Mouse (Mus musculus): Measurements from ENCODE around the gene Krt18. TPM values are rescaled to one million over a fixed set of nuclear protein-coding genes. Genes with fewer than 3 reads are reported as not detected.

The Krt18 gene
- polyA plus RNA-seq, 1 experiment from 2014 or later = 184 TPM

DNA sequence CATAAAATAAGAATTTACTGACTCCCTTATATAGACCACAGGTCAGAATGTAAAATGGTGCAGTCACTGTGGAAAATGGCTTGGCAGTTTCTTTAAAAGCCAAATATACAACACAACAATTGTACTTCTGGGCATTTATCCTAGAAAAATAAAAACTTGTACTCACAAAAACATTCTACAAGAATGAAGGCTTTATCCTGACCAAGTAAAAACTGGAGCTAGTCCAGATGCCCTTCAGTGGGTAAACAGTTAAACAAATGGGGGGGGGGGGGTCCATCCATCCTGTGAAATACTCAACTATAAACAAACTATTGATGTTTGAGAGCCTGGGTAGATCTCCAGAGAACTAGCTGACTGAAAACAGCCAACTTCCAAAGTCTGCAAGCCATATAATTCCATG is 21.9 kb downstream of the Krt18 start:
- H3K4me1 ChIP-seq = peaks cover 5% of the 10 kb centered on the region; the same call in 1 of the 2 replicates
- H3K27ac ChIP-seq = no peak overlapping the region
- no peaks in the 10 kb centered on the region for H3K36me3 ChIP-seq
- DNase-seq (ENCODE audit: low spot score) = no peak
- no peaks in the 10 kb centered on the region for H3K27me3 ChIP-seq (ENCODE audit: insufficient read depth, poor library complexity, severe bottlenecking)
- no peaks in the 10 kb centered on the region for H3K9me3 ChIP-seq
- no peak overlapping the region for H3K4me3 ChIP-seq

DNA sequence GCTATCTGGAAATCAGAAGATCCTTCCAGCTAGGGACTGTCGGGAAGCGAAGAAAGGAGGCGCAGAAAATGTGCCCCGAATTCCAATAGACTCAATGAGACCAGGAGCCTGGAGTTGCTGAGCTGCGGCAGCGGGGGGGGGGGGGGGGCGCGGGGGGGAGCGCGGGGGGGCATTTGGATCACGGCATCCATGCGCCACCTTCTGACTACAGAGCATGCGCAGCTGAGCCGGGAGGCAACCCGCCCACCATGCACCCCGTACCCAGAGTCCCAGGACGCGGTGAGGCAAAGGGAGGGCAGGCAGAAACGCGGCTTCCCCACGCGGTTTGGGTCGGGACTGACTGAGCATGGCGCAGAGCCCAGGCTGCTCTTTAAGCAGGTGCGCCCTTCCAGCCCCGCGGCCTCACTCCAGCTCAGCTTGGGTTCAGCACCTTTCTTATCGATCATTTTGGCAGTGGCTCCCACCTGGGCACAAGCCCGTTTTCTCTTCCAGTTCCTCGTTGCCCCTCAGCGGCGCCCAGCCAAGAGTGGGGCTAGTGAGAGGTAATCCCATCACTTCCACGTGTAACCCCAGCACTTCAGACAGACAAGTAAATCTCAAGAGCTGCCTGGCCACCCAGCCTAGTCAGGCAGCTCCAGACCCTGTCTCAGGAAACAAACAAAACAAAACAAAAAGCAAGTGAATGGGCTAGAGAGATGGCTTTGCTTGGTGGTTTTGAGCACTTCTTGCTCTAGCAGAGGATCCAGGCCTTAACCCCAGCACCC is 24.1 kb downstream of the Krt18 start:
- DNase-seq (ENCODE audit: low spot score) = peak; percentile 84
- WGBS = under 1% methylated on average over 31 of the region's 33 CpGs
- H3K27me3 ChIP-seq (ENCODE audit: insufficient read depth, poor library complexity, severe bottlenecking) = no peaks in the 10 kb centered on the region
- H3K4me1 ChIP-seq = peaks cover 5% of the 10 kb centered on the region; the same call in 1 of the 2 replicates
- H3K4me3 ChIP-seq = peak overlapping the region; percentile 69
- H3K9me3 ChIP-seq = no peaks in the 10 kb centered on the region
- H3K27ac ChIP-seq = peak overlapping the region; percentile 88
- H3K36me3 ChIP-seq = no peaks in the 10 kb centered on the region

DNA sequence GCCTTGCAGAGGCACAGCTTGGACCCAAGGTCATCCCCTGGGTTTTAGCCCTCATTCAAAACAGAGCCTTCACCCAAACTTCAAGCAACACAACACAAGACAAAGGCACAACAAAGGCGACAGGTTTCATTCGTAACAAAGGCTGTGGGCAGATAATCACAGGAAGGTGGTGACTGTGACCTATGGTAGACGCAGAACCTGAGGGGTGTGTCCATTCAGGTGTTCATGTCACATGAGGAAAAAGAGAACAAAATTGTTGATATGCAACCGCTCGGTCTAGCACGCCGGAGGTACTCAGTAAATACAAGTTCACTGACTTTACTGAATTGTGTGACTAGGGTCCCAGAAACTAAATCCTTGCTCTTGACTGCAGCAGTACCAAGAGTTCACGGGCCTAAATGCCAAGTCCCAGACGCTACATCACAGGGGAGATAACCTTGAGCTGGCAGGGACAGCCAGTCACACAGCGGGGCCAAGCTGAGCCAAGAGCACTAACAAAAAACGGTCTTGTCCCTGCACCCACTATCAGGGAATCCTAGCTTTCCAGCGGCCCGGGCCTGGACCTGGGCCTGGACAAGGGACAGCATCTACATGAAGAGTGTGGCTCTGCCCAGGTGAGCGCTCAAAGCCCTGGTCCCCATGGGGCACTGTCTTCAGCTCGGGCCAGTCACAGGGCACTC is 28.7 kb downstream of the Krt18 start:
- no peak overlapping the region for H3K27ac ChIP-seq
- no peak overlapping the region for H3K4me3 ChIP-seq
- H3K36me3 ChIP-seq = no peaks in the 10 kb centered on the region
- peaks cover 5% of the 10 kb centered on the region; the same call in 1 of the 2 replicates for H3K4me1 ChIP-seq
- H3K9me3 ChIP-seq = no peaks in the 10 kb centered on the region
- DNase-seq (ENCODE audit: low spot score) = no peak
- WGBS = 85% methylated on average over 15 of the region's 15 CpGs
- no peaks in the 10 kb centered on the region for H3K27me3 ChIP-seq (ENCODE audit: insufficient read depth, poor library complexity, severe bottlenecking)

DNA sequence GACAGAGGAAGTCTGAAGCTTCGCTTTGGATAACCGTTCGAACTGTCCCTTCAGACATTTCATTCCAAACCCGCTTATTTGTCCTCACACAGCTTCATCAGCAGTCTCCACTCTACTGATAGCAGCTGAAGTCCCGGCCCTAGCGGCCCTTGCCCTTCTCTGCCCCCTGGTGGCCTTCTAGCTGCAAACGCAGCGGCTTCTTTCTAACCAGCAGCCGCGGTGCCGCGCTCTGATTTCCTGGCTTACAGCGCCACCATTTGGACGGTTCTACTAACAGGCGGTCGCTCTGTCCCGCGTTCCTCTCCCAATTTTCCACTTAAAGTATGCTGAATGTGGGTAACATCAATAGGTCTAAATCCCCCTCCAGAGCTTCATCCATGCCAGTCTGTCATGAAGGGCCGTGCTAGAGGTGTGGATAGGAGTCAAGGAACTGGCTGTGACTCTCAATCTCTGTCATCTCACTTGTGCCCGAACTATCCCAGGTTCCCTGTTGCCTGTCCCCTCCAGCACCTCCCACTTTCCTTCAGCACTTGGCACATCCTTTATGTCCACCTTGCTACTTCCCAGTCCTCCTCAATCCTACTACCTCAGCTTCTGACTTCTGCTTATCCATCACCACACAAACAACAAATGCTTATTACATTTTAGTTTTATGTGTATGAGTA is 37.8 kb downstream of the Krt18 start:
- 5% methylated on average over 20 of the region's 20 CpGs for WGBS
- H3K9me3 ChIP-seq = no peaks in the 10 kb centered on the region
- peaks cover 34% of the 10 kb centered on the region for H3K4me1 ChIP-seq
- H3K36me3 ChIP-seq = no peaks in the 10 kb centered on the region
- H3K27me3 ChIP-seq (ENCODE audit: insufficient read depth, poor library complexity, severe bottlenecking) = peaks cover 18% of the 10 kb centered on the region; the same call in 1 of the 2 replicates
- no peak overlapping the region for H3K27ac ChIP-seq
- DNase-seq (ENCODE audit: low spot score) = peak; percentile 97
- H3K4me3 ChIP-seq = no peak overlapping the region

DNA sequence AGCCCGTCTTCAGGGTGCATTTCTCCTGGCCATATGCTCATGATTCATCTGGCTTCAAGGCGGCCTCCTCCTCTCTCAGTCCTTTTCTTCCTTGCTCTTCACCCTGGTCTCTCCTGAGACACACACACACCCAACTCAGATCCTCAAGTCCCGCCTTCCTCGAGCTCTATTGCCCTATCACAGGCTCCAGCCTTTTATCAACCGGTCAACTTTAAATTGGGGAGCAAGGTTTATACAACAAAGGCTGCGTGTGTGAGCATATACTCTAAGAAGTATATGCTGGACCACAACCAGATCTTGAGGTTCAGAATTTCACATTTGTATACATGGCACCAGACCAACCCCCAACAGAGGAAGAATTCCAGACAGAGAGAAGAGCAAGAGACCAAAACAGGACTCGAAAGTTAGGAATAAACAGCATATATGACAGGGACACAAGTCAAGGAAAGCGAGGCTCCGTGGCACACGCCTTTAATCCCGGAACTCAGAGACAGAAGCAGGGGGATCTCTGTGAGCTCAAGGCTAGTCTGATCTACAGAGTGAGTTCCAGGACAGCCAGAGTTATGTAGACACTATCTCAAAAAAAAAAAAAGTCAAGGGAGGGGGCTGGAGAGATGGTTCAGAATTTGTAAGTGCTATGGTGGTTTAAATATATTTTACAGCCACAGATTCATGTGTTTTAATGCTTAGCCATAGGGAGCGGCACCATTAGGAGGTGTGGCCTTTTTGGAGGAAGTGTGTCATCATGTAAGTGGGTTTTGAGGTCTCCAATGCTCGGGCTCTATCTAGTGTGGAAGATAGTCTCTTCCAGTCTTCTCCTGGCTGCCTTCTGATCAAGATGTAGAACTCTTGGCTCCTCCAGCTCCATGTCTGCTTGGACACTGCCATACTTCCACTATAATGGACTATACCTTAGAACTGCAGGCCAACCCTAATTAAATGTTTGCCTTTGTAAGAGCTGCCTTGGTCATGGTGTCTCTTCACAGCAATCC is 42.8 kb downstream of the Krt18 start:
- WGBS = 69% methylated on average over 13 of the region's 13 CpGs
- no peaks in the 10 kb centered on the region for H3K9me3 ChIP-seq
- peaks cover 10% of the 10 kb centered on the region for H3K4me1 ChIP-seq
- H3K27ac ChIP-seq = no peak overlapping the region
- no peaks in the 10 kb centered on the region for H3K36me3 ChIP-seq
- peaks cover 18% of the 10 kb centered on the region; the same call in 1 of the 2 replicates for H3K27me3 ChIP-seq (ENCODE audit: insufficient read depth, poor library complexity, severe bottlenecking)
- no peak for DNase-seq (ENCODE audit: low spot score)
- H3K4me3 ChIP-seq = no peak overlapping the region

DNA sequence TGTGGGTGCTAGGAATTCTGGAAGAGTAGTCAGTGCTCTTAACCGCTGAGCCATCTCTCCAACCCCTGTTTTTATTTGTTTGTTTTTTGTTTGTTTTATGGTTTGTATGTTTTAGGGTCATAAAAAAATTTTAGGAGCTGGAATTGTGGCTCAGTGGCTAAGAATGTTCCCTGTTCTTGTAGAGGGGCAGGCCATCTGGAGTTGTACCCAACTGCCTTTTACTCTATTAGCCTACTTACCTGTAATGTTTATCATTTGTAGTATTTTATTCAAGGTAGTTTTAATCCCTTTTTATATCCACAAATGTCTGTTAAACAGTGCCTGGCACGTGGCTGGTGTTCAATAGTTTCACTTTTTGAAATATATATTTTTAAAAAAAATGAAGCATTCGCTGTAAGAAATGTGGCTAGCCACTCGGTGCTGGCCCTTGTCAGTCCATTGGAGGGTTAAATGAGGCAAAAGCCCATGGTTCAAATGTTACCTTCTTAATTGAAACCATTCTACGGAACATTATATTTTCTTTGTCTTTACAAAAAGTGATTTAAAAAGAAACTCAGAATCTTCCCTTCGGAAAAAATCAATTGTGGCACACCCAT is 45.1 kb downstream of the Krt18 start:
- Histone ChIP-seq H3K4me3 (peak overlapping the region; percentile 99), H3K4me1 (peaks cover 14% of the 10 kb centered on the region), H3K27me3 (ENCODE audit: insufficient read depth, poor library complexity, severe bottlenecking) (no peaks in the 10 kb centered on the region), H3K9me3 (no peaks in the 10 kb centered on the region), H3K36me3 (no peaks in the 10 kb centered on the region), H3K27ac (peak overlapping the region; percentile 100; the same call in 1 of the 2 replicates)
- WGBS = 14% methylated on average over 6 of the region's 6 CpGs
- no peak for DNase-seq (ENCODE audit: low spot score)

DNA sequence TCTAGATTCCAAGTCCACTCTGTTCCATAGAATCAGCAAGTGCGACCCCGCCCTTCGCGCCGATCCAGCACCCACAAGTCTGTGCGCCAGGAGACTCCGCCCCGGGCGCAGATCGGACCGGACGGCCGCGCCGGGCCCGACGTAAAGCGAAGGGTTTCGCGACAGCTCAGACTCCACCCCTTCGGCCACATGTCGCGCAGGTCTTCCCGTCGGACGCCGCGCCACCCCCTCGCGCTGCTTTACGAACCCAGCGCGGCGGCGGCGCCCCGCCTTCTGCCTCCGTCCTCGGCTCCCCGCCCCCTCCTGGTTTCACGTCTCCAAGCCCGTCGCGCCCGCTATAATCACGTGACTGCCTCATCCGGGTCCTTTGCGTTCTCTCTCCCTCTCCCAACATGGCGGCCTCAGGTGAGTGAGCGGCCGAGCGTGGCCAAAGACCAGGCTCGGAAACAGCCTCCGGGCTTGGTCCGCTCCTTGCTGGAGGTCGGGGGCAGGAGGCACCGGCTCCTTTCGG is 45.6 kb downstream of the Krt18 start, which contains the start of gene Eif4b:
Eif4b (plus strand) TSS at position 215 of the 511 bp plus-strand sequence.
- H3K9me3 ChIP-seq = no peaks in the 10 kb centered on the region
- H3K27me3 ChIP-seq (ENCODE audit: insufficient read depth, poor library complexity, severe bottlenecking) = no peaks in the 10 kb centered on the region
- 0 out of 2 replicates have a peak, but pooled peaks cover 2% of the 10 kb centered on the region for H3K36me3 ChIP-seq
- DNase-seq (ENCODE audit: low spot score) = peak; percentile 99
- H3K4me3 ChIP-seq = peak within 1 kb of the TSS; percentile 99
- peak within 1 kb of the TSS; percentile 100 for H3K27ac ChIP-seq
- H3K4me1 ChIP-seq = peaks cover 14% of the 10 kb centered on the region
- under 1% methylated on average over 58 of the region's 58 CpGs for WGBS

DNA sequence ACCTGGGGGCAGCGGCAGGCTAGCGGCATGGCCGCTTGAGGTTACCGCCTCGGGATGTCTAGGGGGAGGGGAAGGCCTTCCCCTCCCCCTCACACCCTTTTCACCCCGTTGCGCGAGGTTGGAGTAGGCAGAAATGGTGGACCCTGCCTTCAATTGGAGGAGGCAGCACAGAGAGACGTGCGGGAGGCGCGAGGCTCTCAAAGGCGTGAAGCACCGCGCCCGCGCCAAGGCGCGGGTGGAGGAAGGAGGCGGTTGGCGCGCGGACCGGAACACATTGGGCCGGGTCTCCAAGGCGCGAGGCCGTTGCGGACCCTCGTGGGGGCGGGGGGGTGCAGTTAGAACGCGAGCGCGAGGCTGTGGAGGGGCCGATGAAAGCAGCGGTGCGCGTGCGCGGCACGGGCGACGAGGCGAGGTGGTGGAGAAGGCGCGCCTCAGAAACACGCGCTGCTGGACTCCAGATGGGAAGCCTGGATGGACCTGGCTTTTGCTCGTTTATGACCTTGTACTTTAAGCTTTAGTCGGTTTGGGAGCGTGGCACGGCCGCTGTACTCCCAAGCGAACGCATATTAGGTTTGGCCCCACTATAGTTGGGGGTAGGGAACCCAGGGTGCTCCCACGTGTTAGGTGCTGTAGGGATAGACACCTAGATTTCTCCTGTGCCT is 46.2 kb downstream of the Krt18 start:
- DNase-seq (ENCODE audit: low spot score) = peak; percentile 84
- Histone ChIP-seq H3K27me3 (ENCODE audit: insufficient read depth, poor library complexity, severe bottlenecking) (no peaks in the 10 kb centered on the region), H3K27ac (peak overlapping the region; percentile 100), H3K4me3 (peak overlapping the region; percentile 99), H3K36me3 (peaks cover 6% of the 10 kb centered on the region; the same call in 1 of the 2 replicates), H3K4me1 (peaks cover 16% of the 10 kb centered on the region), H3K9me3 (no peaks in the 10 kb centered on the region)
- under 1% methylated on average over 57 of the region's 57 CpGs for WGBS

DNA sequence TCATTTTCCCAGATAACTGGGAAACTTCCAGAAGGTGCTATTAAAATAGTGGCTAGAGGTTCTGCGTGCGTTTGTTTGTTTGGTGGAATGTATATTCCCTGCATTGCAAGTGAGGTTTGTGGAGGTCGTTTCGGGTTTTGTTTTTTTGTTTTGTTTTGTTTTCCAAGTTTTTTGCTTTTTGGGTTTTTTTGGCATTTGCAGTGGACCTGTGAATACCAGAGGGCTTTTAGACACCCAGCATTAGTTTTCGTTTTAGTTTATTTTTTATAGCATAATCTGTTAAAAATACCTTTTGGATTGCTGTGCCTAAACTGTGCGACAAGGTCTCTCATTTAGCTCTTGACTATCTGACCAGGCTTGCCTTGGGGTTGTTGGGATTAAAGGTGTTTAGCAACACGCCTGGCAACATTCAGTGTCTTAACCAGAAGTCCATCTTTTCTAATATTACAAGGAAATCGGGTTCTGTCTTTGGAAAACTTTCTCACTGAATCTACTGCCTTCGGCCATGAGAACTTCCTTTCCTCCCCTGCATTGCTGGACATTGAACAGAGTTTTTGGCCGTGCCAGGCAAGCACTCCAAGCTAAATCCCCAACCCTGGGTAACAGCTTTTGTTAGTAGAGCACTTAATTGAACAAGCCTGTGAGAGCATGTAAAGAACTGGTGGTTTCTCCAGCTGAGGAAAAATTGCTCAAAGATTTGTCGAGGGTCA is 47.1 kb downstream of the Krt18 start:
- H3K4me3 ChIP-seq = peak overlapping the region; percentile 99
- H3K9me3 ChIP-seq = no peaks in the 10 kb centered on the region
- peak overlapping the region; percentile 100 for H3K27ac ChIP-seq
- H3K36me3 ChIP-seq = peaks cover 8% of the 10 kb centered on the region; the same call in 1 of the 2 replicates
- DNase-seq (ENCODE audit: low spot score) = no peak
- H3K4me1 ChIP-seq = peaks cover 18% of the 10 kb centered on the region
- no peaks in the 10 kb centered on the region for H3K27me3 ChIP-seq (ENCODE audit: insufficient read depth, poor library complexity, severe bottlenecking)
- WGBS = 10% methylated on average over 11 of the region's 11 CpGs

DNA sequence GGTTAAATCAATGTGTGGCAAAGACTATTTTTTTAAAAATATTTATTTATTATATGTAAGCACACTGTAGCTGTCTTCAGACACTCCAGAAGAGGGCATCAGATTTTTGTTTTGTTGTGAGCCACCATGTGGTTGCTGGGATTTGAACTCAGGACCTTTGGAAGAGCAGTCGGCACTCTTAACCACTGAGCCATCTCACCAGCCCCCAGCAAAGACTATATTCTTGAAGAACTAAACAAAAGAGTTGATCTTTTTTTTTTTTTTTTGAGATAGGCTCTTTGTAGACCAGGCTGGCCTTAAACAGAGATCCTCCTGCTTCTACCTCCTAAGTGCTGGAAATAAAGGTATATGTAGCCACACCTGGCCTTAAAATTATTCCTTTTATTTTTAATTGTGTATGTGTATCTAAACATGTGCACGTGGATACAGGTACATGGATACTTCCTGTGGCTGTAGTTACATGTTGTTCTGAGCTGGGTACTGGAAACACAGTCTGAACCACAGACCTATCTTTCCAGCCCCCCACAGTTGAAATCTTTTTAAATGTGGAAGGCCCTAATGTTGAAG is 49.2 kb downstream of the Krt18 start:
- DNase-seq (ENCODE audit: low spot score) = no peak
- Histone ChIP-seq H3K36me3 (peaks cover 22% of the 10 kb centered on the region), H3K4me1 (peaks cover 18% of the 10 kb centered on the region), H3K4me3 (no peak overlapping the region), H3K27ac (no peak overlapping the region), H3K27me3 (ENCODE audit: insufficient read depth, poor library complexity, severe bottlenecking) (no peaks in the 10 kb centered on the region), H3K9me3 (no peaks in the 10 kb centered on the region)
- WGBS = 81% methylated on average over 2 of the region's 2 CpGs

All from heart, embryonic 10.5 days (tissue).